Mouse (Mus musculus): Measurements from ENCODE around the gene Gm28035. TPM values are rescaled to one million over a fixed set of nuclear protein-coding genes. Genes with fewer than 3 reads are reported as not detected.

The Gm28035 gene
- total and polyA plus RNA-seq, 3 experiments, result 0.27 to 0.64 (median 0.36) TPM

DNA sequence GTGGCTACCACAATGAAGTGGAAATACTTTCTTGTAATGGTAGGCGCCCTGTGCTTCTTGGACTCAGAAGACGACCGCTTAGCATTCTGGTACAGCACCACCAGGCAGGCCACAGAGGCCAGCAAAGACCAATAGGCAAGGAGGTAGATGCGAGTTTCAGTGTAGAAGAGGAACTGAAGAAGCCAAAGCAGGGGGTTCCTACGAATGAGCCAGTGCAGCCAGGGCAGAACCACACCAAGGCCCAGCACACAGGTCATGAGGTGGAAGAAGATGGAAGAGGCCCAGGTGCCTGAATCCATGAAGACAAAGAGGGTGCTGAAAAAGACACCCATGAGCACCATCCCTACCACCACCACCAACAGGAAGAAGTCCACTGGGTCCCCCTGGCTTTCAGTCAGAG, 44.6 kb downstream of the Gm28035 start:
- H3K27ac ChIP-seq (ENCODE audit: insufficient read depth, low read depth), result peak overlapping the region; percentile 30; the same call in 1 of the 2 replicates
- H3K4me1 ChIP-seq (ENCODE audit: control insufficient read depth in 1 of 2, insufficient read depth in 2 of 2), result peaks cover 8 to 26% of the 10 kb centered on the region in 2 experiments
- TF ChIP-seq POLR2A (IDR thresholded peaks at IDR 0.05; ENCODE audit: low read depth, low read length) (peak; percentile 50; the same call in 1 of the 2 replicates), HCFC1 (IDR thresholded peaks at IDR 0.05; ENCODE audit: low read depth, low read length) (peak; percentile 28; the same call in 1 of the 2 replicates), PAX5 (IDR thresholded peaks at IDR 0.05; ENCODE audit: low read length) (no peak), ZNF384 (IDR thresholded peaks at IDR 0.05; ENCODE audit: low read depth, low read length) (no peak), TBP (conservative IDR thresholded peaks at IDR 0.05; ENCODE audit: low read depth, low read length) (peak; percentile 51; the same call in 1 of the 2 replicates), CHD2 (IDR thresholded peaks at IDR 0.05; ENCODE audit: low read length) (no peak), JUN (IDR thresholded peaks at IDR 0.05; ENCODE audit: insufficient read depth, low read depth, low read length) (no peak), MAX (IDR thresholded peaks at IDR 0.05; ENCODE audit: low read length) (peak; percentile 39; the same call in 1 of the 2 replicates), EP300 (IDR thresholded peaks at IDR 0.05; ENCODE audit: low read length) (0 out of 2 replicates have a peak, but pooled peaks have one; percentile 28), GABPA (IDR thresholded peaks at IDR 0.05; ENCODE audit: insufficient replicate concordance, low read depth, low read length) (no peak), ZKSCAN1 (IDR thresholded peaks at IDR 0.05; ENCODE audit: borderline replicate concordance, low read depth, low read length) (no peak), MEF2A (IDR thresholded peaks at IDR 0.05; ENCODE audit: borderline replicate concordance, low read depth, low read length) (no peak), MAZ (IDR thresholded peaks at IDR 0.05; ENCODE audit: low read depth, low read length) (no peak), RAD21 (IDR thresholded peaks at IDR 0.05; ENCODE audit: low read depth, low read length) (no peak), SMC3 (IDR thresholded peaks at IDR 0.05; ENCODE audit: low read depth, low read length) (no peak), NELFE (IDR thresholded peaks at IDR 0.05; ENCODE audit: low read depth, low read length) (0 out of 2 replicates have a peak, but pooled peaks have one; percentile 47), ELF1 (IDR thresholded peaks at IDR 0.05; ENCODE audit: low read depth, low read length) (no peak), CTCF (conservative IDR thresholded peaks at IDR 0.05 in 1 of 2, IDR thresholded peaks at IDR 0.05 in 1 of 2; ENCODE audit: low read depth in 2 of 2, low read length in 2 of 2) (0 out of 4 replicates have a peak, but pooled peaks of 1 of the 2 experiments have one; percentile 5), IRF4 (IDR thresholded peaks at IDR 0.05; ENCODE audit: low read depth, low read length) (peak; percentile 51), SIN3A (IDR thresholded peaks at IDR 0.05; ENCODE audit: low read length) (0 out of 2 replicates have a peak, but pooled peaks have one; percentile 36), TCF12 (IDR thresholded peaks at IDR 0.05; ENCODE audit: low read depth, low read length) (peak; percentile 40; the same call in 1 of the 2 replicates)
- H3K36me3 ChIP-seq (replicated peaks in 1 of 2; ENCODE audit: control insufficient read depth in 1 of 2, insufficient read depth in 1 of 2, low read length in 1 of 2), result peaks cover 0 to 32% of the 10 kb centered on the region in 2 experiments
- H3K9me3 ChIP-seq (replicated peaks; ENCODE audit: low read length), result no peaks in the 10 kb centered on the region
- peaks cover 41% of the 10 kb centered on the region for H3K79me2 ChIP-seq (replicated peaks; ENCODE audit: control insufficient read depth, extremely low read depth, insufficient read depth, poor library complexity, severe bottlenecking)
- H3K9ac ChIP-seq (ENCODE audit: insufficient read depth, low read depth), result peak overlapping the region; percentile 39
- no peaks in the 10 kb centered on the region for H3K27me3 ChIP-seq (replicated peaks)
- dilution Hi-C loops (cut with MboI; ENCODE audit: extremely low pct_ligation_motif_present, extremely low pct_unique_long_range_greater_than_20kb, low sequenced_read_pairs), result no loop called here
- DNase-seq (ENCODE audit: extremely low read depth), result peak; percentile 66
- H3K4me3 ChIP-seq (replicated peaks in 1 of 3; ENCODE audit: low read depth in 2 of 3, low read length in 2 of 3, poor library complexity in 1 of 3), result peak overlapping the region; percentile 62 to 99 (median 97)
- H3K4me2 ChIP-seq (ENCODE audit: insufficient read depth, low read depth, poor library complexity, severe bottlenecking), result peak overlapping the region; percentile 85
- in situ Hi-C loops (cut with MboI; ENCODE audit: low pct_ligation_motif_present, low pct_unique_long_range_greater_than_20kb, low sequenced_read_pairs), result loop anchor here (5.0 kb wide), 1 partner anchor 98 kb away; no protein-coding TSS in a partner anchor
